Mouse (Mus musculus) forebrain, embryonic 11.5 days (tissue): Measurements from ENCODE around the gene Gata5. TPM values are rescaled to one million over a fixed set of nuclear protein-coding genes. Genes with fewer than 3 reads are reported as not detected.

Experiments used
- polyA plus RNA-seq: library from polyadenylated mRNA; unstranded; fragments of >200 nt; fragmentation: Nextera tagmentation; extraction: Ambion mirVana; gene quantifications from 2 replicates; pipeline ENCODE4 v1.2.1, GENCODE M21; 2014

Gata5 gene
- polyA plus RNA-seq, 1 experiment from 2014 or later: 0.05 TPM

Other genes starting within 250 kb of the Gata5 start
- 0.95 and 1.1 TPM in 2 replicates for gene Hrh3, start 230.2 kb downstream of the Gata5 start, polyA plus RNA-seq
- 40.9 and 43.8 TPM in 2 replicates for gene Osbpl2, start 215.4 kb downstream of the Gata5 start, polyA plus RNA-seq
- gene Adrm1, start 163.2 kb downstream of the Gata5 start, polyA plus RNA-seq: 200 and 207 TPM in 2 replicates
- gene Lama5, start 108.8 kb downstream of the Gata5 start, polyA plus RNA-seq: 5.9 and 7.8 TPM in 2 replicates
- 423 and 468 TPM in 2 replicates for gene Rps21, start 77.3 kb downstream of the Gata5 start, polyA plus RNA-seq
- 16.8 and 18.7 TPM in 2 replicates for gene Cables2, start 61.2 kb downstream of the Gata5 start, polyA plus RNA-seq
- 0.08 TPM in 1 of 2 replicates, not detected in the other for gene Rbbp8nl, start 44.8 kb downstream of the Gata5 start, polyA plus RNA-seq
- 4.7 and 6.1 TPM in 2 replicates for gene Slco4a1, start 121.5 kb upstream of the Gata5 start, polyA plus RNA-seq
- gene Ntsr1, start 165.3 kb upstream of the Gata5 start, polyA plus RNA-seq: 0.15 and 0.21 TPM in 2 replicates
- gene Mrgbp, start 246.6 kb upstream of the Gata5 start, polyA plus RNA-seq: 49.5 and 51.9 TPM in 2 replicates